ENCODE assay signal across 12 mouse cellular contexts in the genomic region with DNA sequence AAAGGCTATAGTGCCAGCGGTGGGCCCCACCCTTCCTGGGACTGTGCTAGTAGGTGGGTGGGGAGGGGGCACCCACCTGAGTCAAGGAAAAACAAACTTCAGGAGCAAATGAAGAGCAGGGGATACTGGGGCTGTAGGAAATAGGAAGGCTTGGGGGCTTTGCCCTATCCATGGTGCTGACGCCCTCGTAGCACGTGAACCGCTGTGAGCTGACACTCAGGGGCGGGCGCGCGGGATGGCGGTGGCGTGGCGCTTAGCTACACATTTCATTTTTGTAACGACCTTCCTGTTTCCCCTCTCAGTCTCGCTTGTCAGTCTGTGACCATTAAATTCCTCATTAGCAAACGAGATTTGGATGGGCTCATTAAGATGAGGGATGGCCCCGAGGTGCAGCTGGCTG. TPM values are rescaled to one million over a fixed set of nuclear protein-coding genes. Genes with fewer than 3 reads are reported as not detected.
DNase-seq lines count a peak whose midpoint lies in the region; ATAC-seq and TF ChIP-seq lines count a peak whose summit lies in the region.
"Had no signal": no experiment of that assay in that cellular context is flagged by ENCODE, and none has a peak within 500 bp of the region (broad histone marks: within the 10 kb centered on the region; RNA-seq: fewer than 3 reads in every experiment).

No protein-coding gene starts in this region.

- H3K27ac ChIP-seq in kidney, postnatal 0 days = no peak overlapping the region
- peak overlapping the region; percentile 27; the same call in 1 of the 2 replicates for H3K27ac ChIP-seq in midbrain, embryonic 14.5 days (replicated peaks; ENCODE audit: low read depth, low read length)

- 5% methylated on average over 16 of the region's 16 CpGs for WGBS in kidney, postnatal 0 days
- WGBS in midbrain, embryonic 14.5 days = 2% methylated on average over 16 of the region's 16 CpGs

- no peaks in the 10 kb centered on the region for H3K9me3 ChIP-seq in kidney, postnatal 0 days (replicated peaks; ENCODE audit: low read length)
- no peaks in the 10 kb centered on the region for H3K9me3 ChIP-seq in midbrain, embryonic 14.5 days (ENCODE audit: control insufficient read depth, low read length)

- TF ChIP-seq CTCF in kidney, postnatal 0 days (IDR thresholded peaks at IDR 0.05; ENCODE audit: low read depth) = no peak

- H3K36me3 ChIP-seq in kidney, postnatal 0 days (ENCODE audit: insufficient read depth, low read length) = no peaks in the 10 kb centered on the region
- H3K36me3 ChIP-seq in midbrain, embryonic 14.5 days (ENCODE audit: control insufficient read depth, insufficient read depth, low read length) = no peaks in the 10 kb centered on the region

- DNase-seq in kidney, postnatal 0 days (ENCODE audit: low spot score) = peak; percentile 61
- no peak for DNase-seq in kidney, adult 8-10 months
- DNase-seq in R1 (ENCODE audit: low read depth, low spot score) (peak; percentile 57), liver (no peak)
- peak; percentile 69 for DNase-seq in forelimb bud, embryonic 11.5 days (ENCODE audit: low read depth, low spot score)
- peak; percentile 65 for DNase-seq in midbrain, embryonic 14.5 days
- DNase-seq in left cerebral cortex, postnatal 14 days (ENCODE audit: low spot score in 2 of 2) = no peak
- DNase-seq in left cerebral cortex, postnatal 36 days (ENCODE audit: low spot score in 2 of 2) = no peak
- DNase-seq: adrenal gland, adult 2 months; layer of hippocampus, postnatal 36 days; right cerebral cortex, adult 18-20 months had no signal

- ATAC-seq in kidney, postnatal 0 days (replicated peaks; ENCODE audit: low FRiP score, low read depth) = no peak
- ATAC-seq in midbrain, embryonic 14.5 days (ENCODE audit: low FRiP score, low TSS enrichment) = no peak
- ATAC-seq: lung, postnatal 0 days had no signal

- H3K9ac ChIP-seq in kidney, postnatal 0 days (ENCODE audit: low read depth, low read length) = no peak overlapping the region
- 0 out of 2 replicates have a peak overlapping the region, but pooled peaks have one; percentile 21 for H3K9ac ChIP-seq in midbrain, embryonic 14.5 days (replicated peaks; ENCODE audit: low read length)

- H3K4me3 ChIP-seq in kidney, postnatal 0 days (replicated peaks; ENCODE audit: low read depth, low read length) = no peak overlapping the region
- no peak overlapping the region for H3K4me3 ChIP-seq in midbrain, embryonic 14.5 days (replicated peaks; ENCODE audit: low read depth, low read length)

- 0 out of 2 replicates have a peak, but pooled peaks cover 4% of the 10 kb centered on the region for H3K27me3 ChIP-seq in kidney, postnatal 0 days (ENCODE audit: insufficient read depth, low read length)
- no peaks in the 10 kb centered on the region for H3K27me3 ChIP-seq in midbrain, embryonic 14.5 days (ENCODE audit: control insufficient read depth, insufficient read depth, low read length)

- H3K4me2 ChIP-seq in kidney, postnatal 0 days (ENCODE audit: low read length) = no peak overlapping the region
- peak overlapping the region; percentile 21 for H3K4me2 ChIP-seq in midbrain, embryonic 14.5 days (ENCODE audit: low read length)

- no peaks in the 10 kb centered on the region for H3K4me1 ChIP-seq in kidney, postnatal 0 days (replicated peaks; ENCODE audit: insufficient read depth, low read length)
- peaks cover 4% of the 10 kb centered on the region; the same call in 1 of the 2 replicates for H3K4me1 ChIP-seq in midbrain, embryonic 14.5 days (ENCODE audit: control insufficient read depth, insufficient read depth, low read length)

- intact Hi-C loops in left cerebral cortex, postnatal 14 days (cut with DNase I) = no loop called here
- intact Hi-C loops in left cerebral cortex, postnatal 36 days (cut with DNase I) = no loop called here

RNA-seq across cellular contexts. Expression of gene Rpl38, which starts 15.8 kb away (rescaled TPM):
- 1,186 and 1,429 TPM in 2 replicates for polyA plus RNA-seq in kidney, postnatal 0 days (2015; fragmentation: Nextera tagmentation; extraction: Ambion mirVana)
- 707 and 859 TPM in 2 replicates for polyA plus RNA-seq in midbrain, embryonic 14.5 days (2014; fragmentation: Nextera tagmentation; extraction: Ambion mirVana)
- 100 to 1,000 TPM; 737 to 799 TPM for total RNA-seq in left cerebral cortex, postnatal 14 days (2021)
- 100 to 1,000 TPM; 750 to 833 TPM for total RNA-seq in left cerebral cortex, postnatal 36 days (2021)

RNA-seq across cellular contexts. Expression of gene Ttyh2, which starts 22.7 kb away (rescaled TPM):
- 22.6 and 25.3 TPM in 2 replicates for polyA plus RNA-seq in kidney, postnatal 0 days (2015; fragmentation: Nextera tagmentation; extraction: Ambion mirVana)
- 25.2 and 31.0 TPM in 2 replicates for polyA plus RNA-seq in midbrain, embryonic 14.5 days (2014; fragmentation: Nextera tagmentation; extraction: Ambion mirVana)
- total RNA-seq in left cerebral cortex, postnatal 14 days (2021) = 10 to 100 TPM; 24.0 to 24.6 TPM
- 10 to 100 TPM; 20.8 to 31.0 TPM for total RNA-seq in left cerebral cortex, postnatal 36 days (2021)

Comparison
In these comparisons a context has a peak if more than half of its experiments do, and no peak if none do; other contexts are left out.
1. DNase-seq: peak in kidney, postnatal 0 days (single experiment), R1 (single experiment), forelimb bud, embryonic 11.5 days (single experiment) and midbrain, embryonic 14.5 days (single experiment); none in kidney, adult 8-10 months (0 of 2), left cerebral cortex, postnatal 14 days (0 of 2), left cerebral cortex, postnatal 36 days (0 of 2) and liver (single experiment).